Mouse (Mus musculus) kidney, adult 18-20 months (tissue): ENCODE data around the gene Stk38.
"Not testable (repeated sequence)": the region's sequence is repeated elsewhere in the genome, so short reads cannot be mapped to it uniquely, and the experiment has no call there.

Experiments used
- DNase-seq: peaks from one replicate; pipeline ENCODE4 v3.0.0; 2021

Stk38 gene

DNA sequence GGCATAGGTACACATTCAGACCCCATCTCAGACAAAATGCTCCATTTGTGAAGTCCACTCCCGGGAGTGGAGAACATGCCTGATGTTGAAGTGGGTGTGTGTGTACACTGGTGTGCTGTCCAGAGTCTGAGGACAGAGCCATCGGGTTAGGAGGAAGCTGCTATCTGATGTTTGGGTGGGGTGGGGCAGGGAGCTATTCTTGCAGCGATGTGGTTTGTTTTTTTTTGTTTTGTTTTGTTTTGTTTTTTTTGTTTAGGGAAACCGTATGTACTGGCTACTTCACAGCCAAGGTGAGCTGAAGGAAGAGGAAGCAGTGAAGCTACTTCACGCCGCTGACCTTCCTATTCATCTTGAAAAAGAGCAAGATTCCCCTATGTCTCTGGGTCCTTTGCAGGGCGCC lies 983 bp downstream of the Stk38 start:
- no peak for DNase-seq

DNA sequence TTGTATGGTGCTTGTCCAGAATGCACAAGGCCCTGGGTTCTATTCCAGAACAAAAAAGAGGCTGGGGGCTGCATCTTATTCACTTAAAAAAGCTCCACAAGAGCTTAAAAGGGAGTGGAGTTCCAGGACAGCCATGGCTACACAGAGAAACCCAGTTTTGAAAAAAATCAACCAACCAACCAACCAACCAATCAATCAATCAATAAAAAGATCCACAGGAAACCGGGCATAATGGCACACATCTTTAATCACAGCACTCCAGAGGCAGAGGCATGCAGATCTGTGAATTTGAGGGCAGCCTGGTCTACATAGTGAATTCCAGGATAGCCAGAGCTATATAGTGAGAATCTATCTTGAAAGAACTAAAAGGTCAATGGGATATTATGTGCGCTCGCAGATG lies 2.8 kb downstream of the Stk38 start:
- DNase-seq, result no peak

DNA sequence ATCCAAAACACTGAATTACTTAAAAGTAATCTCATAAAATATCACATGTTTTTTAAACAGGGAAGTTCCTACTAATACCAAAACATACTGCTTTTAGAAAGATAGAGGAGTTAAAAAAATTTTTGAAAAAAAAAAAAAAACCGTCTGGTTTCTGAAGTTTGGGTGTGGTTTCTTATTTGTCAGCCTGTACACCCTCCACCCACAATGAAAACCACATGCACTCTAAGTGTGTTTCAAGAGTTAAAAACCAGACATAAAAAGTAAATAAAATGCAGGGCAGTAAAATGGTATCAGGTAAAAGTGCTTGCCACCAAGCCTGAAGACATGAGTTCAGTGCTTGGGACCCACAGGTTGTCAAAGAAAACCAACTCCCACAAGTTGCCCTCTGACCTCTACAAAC lies 4.1 kb downstream of the Stk38 start:
- no peak for DNase-seq

DNA sequence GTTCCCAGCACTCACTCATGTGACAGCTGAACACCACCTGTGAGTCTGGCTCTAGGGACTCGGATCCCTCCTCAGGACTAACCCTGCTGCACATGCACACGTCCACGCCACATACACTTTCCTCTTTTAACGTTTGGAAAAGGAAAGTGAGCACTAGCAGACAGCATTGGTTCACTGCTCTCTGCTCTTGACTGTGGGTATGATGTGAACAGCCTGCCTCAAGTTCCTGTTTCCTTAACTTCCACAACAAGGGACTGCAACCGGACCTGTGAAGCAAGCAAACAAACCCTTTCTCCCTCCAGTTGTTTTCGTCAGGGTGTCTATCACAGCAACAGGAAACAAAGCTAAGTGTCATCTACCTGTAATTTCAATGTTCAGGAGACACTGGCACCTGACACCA lies 7.3 kb downstream of the Stk38 start:
- no peak for DNase-seq

DNA sequence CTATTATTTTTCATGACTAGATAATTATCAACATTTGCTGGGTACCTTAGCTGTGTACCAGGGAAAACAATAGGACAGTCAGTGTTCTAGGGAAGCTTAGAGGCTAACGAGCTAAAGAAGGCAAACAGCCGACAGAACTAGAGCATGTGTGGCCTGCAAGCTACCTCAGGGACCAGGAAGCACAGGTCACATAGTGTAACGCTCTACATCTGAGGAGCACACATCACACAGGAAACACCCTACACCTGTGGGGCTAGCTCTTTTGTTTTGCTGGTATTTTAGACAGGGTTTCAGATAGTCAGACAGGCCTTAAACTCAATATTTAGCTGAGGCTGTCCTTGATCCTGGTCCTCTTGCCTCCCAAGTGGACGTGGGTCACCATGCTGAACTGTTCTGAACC lies 13.2 kb downstream of the Stk38 start:
- DNase-seq, result no peak

DNA sequence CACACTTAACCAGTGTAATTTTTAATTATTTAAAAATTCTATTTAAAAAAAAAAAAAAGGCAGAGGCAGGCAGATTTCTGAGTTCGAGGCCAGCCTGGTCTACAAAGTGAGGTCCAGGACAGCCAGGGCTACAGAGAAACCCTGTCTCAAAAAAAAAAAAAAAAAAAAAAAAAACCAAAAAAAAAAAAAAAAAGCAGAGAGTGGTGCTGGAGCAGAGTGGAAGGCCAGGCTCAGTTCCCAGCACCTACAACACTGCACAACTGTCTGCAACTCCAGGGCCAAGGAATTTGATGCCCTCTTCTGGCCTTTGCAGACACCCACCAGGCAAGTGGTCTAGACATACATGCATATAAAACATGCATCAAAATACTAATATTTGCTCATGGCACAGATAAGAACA lies 14.8 kb downstream of the Stk38 start:
- DNase-seq, result not testable (repeated sequence)

DNA sequence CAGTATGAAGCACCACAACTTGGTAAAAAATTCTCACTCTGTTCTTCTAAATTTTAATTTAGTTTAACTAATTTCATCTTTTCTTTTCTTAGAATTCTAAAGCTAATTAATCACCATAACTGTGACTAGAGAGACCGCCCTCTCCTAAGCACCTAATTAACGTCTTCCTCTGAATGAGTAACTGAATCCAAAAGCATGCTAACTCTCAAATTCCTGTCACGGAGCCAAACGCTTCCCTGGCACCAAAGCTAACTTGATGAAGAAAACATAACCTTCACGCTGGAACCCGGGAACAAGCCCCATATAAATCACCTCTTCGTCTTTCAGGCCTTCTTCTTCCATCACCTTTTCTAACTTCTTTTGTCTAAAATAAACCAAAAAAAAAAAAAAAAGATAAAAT lies 15.7 kb downstream of the Stk38 start:
- peak; percentile 68 for DNase-seq

DNA sequence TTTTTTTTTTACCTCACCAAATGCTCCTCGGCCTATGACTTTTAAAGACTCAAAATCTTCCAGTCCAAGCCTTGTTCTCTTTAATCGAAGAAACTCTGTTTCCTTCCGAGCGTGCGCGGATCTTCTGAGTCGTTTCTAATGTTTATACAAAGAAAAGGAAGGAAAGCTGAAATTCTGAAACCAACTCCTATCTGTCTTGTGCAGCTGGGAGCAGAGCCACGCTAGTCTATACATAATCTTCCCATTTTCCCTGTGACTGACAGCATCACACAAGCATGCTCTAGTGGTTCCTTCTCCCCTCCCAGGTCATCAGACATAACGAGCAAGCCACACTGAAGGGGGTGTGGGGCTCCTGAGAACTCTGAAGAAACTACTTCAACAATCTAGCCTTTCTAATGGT lies 16.5 kb downstream of the Stk38 start:
- no peak for DNase-seq

DNA sequence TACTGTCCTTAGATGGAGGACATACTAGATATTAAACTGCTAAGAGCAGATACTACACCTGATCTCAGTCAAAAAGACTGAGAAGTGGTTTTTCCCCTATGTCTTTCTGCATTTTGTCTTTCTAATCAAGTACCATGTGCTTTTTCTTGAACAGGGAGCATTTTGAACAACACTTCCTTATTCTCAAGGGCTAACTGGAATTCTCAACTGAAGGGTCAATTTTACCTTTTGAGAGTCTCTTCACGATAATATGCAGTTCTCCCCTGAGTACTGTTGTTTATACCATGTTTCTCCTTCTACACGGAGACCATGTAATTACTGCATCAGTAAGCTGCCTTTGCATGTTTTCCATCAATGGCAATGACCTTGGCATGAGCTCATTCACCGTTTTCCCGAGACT lies 17.7 kb downstream of the Stk38 start:
- no peak for DNase-seq

DNA sequence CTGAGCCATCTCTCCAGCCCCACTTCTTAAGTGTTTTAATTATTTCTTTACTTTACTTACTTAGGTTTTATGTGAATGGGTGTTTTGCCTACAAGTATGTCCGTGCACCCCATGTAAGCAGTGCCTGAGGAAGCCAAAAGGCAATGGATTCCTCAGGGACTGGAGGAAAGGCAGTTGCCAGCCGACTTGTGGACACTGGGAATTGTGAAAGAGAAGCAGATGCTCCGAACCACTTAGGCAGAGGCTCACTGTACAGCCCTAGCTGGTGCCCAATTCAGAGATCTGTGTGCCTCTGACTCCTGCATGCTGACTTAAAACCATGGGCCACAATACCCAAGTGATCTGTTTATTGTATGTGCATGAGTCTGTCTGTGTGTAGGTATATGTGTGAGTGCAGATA lies 18.8 kb downstream of the Stk38 start:
- DNase-seq, result no peak

DNA sequence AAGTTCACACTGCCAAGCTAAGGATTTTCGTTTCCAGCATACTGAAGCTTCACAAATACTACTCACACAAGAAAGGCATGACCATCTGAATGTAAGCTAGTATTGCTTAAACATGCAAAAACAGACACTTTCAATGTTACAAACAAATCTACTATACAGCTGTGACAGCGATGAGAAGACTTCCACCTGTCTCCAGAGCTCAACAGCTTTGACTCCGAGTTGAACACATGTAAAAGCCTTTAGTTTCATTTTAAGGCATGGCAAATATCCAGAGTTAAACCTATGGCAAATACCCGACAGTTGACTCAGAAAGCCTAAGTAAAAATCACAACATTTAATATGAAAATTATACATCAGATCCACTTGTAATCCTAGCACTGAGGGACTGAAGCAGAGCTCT lies 19.5 kb downstream of the Stk38 start:
- DNase-seq, result no peak

DNA sequence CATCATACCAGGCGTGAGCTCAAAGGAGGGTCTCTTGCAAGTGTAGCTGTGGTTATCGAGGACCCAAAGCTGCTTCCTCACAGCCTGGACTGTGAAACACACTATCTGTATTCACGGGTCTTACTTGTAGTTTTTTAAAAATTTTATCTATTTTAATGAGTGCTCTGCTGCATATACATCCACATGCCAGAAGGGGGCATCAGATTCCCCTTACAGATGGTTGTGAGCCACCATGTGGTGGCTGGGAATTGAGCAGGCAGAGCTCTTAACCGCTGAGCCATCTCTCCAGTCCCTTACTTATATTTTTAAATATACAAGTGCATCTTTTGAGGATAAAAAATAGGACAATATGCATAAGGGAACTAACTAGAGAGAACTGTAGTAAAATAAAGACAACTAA lies 20.1 kb downstream of the Stk38 start:
- DNase-seq, result peak; percentile 33

DNA sequence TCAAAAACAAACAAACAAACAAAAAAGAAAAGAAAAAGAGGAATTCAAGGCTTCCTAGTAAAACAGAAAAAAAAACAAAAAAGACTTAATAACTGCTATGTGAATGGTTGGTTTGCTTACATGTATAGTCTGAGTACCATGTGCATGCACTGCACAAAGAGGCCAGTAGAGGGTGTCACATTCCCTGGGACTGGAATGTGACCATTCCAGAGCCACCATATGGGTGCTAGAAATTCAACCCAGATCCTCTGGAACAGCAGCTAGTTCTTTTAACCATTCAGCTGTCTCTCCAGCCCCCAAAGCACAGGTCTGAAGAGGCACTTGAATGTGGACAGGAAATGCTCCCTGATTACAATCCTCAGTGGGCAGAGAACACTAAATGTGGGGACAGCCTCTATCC lies 21.0 kb downstream of the Stk38 start:
- DNase-seq, result peak; percentile 35

DNA sequence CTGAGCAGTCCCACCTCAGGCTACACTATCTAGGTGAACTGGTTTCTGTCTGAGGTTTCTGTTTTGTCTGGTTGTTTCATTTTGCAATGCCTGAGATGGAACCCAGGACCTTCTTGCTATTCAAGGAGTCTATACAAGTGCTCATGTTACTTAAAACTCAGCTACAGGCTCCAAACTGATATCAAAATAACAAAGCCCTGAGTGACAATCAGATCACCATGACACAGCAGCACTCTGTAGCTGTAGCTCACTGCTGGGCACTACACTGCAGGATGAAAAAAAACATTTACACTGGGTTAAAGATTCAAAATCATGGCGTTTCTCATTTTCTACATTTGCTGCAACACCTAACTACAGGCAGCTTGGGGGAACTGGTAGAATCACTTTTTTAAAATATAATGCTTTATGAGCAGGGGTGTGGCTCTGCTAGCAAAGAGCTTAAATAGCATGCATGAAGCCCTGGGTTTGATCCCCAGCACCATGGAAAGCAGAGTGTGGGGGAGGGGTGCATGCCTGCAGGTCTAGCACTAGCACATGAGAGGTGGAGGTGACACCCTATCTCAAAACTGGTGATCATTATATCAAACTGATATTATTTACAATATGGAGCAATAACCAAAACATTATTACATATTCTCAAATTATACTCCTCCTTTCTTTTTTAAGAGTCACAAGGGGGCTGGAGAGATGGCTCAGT lies 22.9 kb downstream of the Stk38 start:
- DNase-seq, result no peak

DNA sequence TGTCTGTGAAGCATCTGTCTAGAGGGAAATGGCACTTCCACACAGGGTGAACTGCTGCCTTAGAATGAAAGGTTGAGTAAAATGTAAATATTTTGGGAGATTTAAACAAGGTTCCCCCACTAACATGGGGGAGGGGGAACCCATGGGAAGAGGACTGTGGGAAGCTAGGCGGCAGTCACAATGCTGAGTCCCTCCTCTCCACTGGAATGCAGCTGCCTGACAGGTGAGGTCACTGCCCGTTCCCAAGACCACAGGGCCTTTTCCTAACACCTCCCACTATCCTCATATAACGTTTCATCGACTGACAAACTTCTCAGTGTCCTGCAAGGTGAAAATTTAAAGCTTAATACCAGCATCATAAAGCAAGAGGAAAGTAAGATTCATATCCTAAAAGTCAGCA lies 25.2 kb downstream of the Stk38 start:
- no peak for DNase-seq

DNA sequence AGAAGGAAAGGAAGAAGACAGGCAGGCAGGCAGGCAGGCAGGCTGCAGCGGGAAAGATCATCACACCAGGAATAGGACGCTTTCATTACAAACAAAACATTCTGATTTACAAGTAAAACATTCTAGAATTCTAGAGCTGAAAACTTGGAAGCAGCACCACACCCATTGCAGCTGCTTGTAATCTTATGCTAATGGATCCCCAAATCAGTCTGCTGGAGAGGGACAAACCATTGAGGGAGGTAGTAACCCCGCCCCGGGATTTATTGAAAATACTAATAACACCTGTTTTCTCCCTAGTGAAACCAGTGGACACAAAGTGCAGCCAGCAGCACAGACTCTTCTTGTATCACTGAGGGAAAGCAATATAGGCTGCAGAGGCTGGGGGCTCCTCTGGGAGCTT lies 26.7 kb downstream of the Stk38 start:
- DNase-seq, result no peak

DNA sequence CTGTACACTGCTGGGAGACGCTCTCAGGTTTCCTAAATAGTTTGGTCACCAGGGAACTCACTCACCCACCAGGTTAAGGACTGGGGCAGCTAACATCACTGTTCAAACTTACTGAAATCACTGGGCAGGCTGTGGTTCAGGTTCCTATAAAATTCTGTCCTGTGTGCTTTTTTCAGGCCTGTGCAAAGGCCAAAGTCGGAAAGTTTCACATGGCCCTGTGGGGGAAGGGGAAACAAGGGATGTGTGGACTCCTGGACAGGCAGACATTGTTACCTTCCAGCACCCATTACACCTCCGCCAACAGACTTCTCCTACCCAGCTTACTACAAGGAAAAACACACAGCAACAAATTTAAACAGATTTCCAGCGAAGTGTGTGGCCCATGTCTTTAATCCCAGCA lies 28.7 kb downstream of the Stk38 start:
- peak; percentile 38 for DNase-seq

DNA sequence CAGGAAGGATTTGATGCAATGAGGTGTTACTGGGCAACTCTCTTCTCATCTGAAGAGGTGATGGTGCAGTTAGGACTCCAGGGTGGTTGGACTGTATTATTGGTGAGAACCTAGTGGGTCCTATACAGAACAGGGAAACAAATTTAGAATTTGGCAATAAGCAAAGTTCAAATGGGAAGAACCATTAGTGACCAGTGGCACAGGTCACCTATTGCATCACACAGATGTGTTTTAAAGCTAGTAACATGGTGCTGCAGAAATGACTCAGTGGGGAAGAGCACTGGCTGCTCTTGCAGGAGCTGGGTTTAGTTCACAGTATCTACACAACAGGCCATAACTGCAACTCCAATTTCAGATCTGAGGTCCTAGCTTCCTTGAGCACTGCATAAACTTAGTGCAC lies 37.7 kb downstream of the Stk38 start:
- DNase-seq, result no peak

DNA sequence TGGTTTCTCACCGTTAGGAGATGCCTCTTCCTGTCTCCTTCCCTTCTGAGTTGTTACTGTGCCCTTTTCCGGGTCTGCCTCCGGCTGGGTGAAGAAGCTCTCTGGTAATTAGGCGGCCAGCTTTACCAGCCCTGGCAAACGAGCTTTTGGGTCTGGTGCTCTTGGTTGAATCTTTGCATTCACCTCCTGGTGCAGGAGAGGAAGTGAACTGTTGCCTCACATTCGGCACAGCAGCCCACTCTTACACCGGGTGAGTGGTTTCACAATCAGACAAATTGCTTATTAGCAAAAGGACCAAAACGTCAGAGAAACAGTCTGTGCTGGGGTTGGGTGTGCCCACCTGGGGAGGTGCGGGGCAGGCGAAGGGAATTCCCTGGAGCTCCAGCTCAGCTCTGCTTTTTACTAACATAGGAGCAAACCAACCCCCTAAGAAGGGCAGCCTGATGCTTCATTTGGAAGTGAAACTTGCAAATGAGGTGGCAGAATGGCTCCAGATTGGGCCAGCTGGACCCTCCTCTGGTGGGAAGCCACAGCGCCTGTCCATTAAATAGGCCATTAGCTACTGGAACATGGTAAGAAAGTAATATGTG lies 40.7 kb downstream of the Stk38 start:
- DNase-seq, result no peak

DNA sequence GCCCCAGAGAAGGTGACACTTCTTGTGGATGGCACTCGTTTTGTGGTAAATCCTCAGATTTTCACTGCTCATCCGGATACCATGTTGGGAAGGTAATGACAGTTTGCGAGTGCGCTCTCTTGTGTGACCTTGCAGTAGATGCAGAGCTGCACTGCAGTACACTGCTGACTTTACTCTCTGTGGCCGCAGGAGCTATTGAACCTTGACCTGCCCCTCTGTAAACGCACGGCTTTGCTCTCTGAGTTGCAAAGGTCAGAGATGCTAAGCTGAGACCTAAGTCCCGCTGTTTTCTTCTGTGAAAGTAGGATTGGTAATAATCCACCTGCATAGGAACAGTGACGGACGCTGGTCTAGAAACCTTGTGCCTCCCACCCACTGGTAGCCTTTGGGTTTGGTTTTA lies 46.2 kb downstream of the Stk38 start:
- DNase-seq, result peak; percentile 49

DNA sequence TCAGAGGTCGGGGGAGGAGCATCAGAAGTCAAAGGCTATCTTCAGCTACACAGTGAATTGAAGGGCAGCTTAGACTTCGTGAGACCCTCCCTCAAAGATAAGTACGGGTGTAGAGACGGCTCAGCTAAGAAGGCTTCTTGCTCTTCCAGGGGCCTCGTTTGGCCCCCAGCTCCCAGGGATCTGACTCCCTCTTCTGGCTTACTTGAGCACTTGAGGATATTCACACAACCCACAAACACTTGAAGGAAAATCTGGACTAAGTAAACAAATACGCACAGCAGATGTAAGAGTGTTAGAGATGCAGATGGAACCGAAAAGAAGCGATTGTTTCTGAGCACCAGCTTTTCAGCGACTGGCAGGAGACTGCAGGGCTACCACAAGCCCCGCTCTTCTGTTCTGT lies 47.2 kb downstream of the Stk38 start:
- DNase-seq, result no peak

DNA sequence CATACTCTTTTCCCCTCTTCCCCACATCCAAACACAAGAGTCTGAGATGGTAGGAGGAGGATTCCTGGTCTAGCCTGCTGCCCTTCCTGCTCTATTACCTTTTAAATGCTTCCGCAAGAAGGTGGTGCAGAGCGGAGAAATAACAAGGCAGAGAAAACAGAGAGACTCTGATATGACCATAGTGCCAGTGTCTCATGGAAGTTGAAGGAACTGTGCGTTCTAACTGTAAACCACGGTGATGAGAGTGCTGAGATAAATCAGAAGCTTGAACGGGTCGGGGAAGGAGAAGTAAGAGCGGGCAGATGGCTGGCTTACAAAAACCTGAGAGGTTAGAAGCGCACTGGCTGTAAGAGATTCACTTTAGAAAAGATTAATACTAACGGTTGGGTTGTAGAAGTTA lies 53.4 kb downstream of the Stk38 start:
- DNase-seq, result no peak

DNA sequence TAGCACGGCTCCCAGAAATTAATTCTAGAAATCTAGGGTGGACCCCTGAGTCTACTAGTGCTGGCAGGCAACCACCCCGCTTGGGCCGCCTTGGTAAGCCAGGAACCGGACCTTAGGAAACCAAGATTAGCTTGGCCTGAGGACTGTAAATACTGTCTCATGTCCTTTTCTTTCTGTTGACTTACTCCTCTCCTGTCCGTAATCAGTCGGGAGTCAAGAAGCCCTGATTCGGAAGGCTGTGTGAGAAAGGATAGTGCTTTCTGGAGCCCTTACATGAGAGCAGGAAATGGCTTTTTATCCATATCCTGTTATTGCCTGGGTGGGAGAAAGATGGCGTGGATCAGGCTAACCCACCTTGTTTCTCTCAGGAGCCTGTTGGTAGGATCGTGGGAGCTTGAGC lies 54.5 kb downstream of the Stk38 start:
- DNase-seq, result peak; percentile 29

DNA sequence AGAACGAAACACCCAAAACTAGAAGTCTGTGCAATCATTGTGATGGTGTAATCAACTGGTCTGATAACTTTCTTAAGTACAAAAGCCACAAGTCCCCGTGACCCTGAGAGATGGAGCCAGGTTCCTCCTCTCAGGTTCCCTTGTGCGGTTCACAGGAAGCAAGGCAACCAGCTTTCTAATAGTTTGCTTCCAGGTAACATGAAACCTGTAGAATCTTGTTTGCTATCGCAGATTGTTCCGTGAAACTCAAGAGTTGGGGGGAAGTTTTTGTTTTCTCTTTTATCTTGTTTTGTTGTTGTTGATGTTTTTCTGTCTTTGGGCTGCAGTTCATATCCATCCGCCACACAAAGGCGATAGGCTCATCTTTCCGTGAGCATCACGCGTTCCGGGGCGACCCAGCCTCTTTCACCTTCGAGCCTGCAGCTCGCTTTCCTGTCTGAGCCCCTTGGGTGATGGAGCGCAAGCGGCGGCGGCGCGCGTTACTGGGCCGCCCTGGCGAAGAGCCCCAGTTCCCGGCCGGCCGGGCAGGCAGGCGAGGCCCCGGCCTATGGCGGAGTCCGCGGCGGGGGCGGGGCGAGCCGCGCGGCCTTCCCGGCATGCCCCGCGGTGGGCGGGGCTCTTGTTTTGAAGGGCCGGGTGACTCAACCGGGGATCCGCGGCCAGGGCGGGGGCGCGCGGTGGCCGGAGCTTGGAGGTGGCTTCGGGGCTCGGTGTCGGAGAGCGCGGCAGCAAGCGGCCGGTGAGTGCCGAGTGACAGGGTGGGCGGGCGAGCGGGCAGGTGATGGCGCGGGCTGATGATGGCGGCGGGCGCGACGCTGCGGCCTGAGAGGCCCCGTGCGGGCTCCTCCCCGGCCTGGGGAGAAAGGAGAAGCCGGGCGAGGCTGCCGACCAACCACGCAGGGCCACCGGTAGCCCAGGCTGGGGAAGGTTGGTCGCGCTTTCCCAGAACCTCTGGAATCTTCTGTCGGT lies 55.7 kb downstream of the Stk38 start, which contains the start of gene Kctd20:
Kctd20 (plus strand) TSS at position 120 of the 969 bp plus-strand sequence.
- DNase-seq, result peak; percentile 97
